Mouse (Mus musculus): Measurements from ENCODE around the gene Atp2a2. TPM values are rescaled to one million over a fixed set of nuclear protein-coding genes. Genes with fewer than 3 reads are reported as not detected.

Gene Atp2a2
- polyA plus RNA-seq, 1 experiment, result 1.3 TPM

DNA sequence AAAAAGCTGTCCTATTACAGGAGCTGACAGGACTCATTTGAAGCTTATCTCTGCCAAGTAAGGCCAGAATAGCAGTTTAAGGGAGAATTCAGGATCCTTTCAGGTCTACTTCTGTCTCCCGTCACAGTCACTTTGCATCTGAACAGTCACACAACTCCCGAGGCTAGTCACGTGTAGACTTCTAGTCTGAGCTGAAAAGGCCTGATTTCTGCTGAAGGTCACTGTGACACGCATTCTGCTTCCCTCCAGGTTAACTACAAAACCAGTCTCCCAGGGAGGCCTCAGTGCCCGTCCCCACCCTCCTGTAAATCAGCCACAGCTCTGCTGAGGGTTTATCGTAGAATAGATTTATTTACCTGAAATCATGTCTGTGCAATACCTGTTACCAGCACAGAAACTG is 48.8 kb downstream of the Atp2a2 start:
- Histone ChIP-seq H3K9me3 (ENCODE audit: control insufficient read depth, low read length) (no peaks in the 10 kb centered on the region), H3K27me3 (ENCODE audit: control insufficient read depth) (no peaks in the 10 kb centered on the region), H3K4me3 (replicated peaks) (no peak overlapping the region), H3K36me3 (ENCODE audit: control insufficient read depth) (peaks cover 73% of the 10 kb centered on the region), H3K4me1 (ENCODE audit: control insufficient read depth) (peaks cover 2% of the 10 kb centered on the region; the same call in 1 of the 2 replicates)
- TF ChIP-seq GATA1 (IDR thresholded peaks at IDR 0.05; ENCODE audit: low read length) (no peak), TAL1 (IDR thresholded peaks at IDR 0.05; ENCODE audit: low read length) (no peak)

DNA sequence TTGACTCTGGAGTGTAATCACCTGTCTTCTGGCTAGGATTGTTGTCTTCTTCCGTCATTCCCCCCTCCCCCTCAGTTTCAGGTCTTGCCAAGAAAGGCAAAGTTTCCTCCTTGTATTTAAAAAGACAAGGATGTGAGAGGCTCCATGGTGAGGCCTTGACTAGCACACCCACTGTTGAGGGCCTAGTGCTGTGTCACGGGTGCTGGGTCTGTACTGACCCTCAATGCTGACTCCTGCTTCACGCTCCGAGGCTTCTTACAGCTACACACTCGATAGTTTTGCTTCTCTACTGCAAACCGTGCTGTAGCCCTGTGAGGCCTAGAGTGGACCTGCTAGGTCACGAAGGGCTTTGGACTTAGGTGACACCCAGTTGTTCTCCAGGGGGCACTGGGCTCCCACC is 49.8 kb downstream of the Atp2a2 start:
- Histone ChIP-seq H3K9me3 (ENCODE audit: control insufficient read depth, low read length) (no peaks in the 10 kb centered on the region), H3K27me3 (ENCODE audit: control insufficient read depth) (no peaks in the 10 kb centered on the region), H3K4me3 (replicated peaks) (no peak overlapping the region), H3K4me1 (ENCODE audit: control insufficient read depth) (peaks cover 2% of the 10 kb centered on the region; the same call in 1 of the 2 replicates), H3K36me3 (ENCODE audit: control insufficient read depth) (peaks cover 65% of the 10 kb centered on the region)
- TF ChIP-seq TAL1 (IDR thresholded peaks at IDR 0.05; ENCODE audit: low read length) (no peak), GATA1 (IDR thresholded peaks at IDR 0.05; ENCODE audit: low read length) (no peak)

DNA sequence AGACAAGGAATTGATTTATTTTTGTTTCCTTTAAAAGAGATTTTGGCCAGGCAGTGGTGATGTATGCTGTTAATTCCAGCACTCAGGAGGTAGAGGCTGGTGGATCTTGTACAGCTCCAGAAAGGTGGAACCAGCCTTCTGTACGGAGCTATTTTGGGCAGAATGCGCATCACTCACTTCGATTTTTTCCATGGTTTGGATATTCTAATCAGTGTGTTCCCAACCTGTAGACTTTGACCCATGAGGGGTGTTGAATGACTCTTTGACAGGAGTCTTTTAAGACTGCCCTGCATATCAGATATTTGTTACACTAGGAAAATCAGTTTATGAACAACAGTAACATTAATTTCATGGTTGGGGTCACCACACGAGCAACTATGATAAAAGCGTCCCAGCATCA is 50.7 kb downstream of the Atp2a2 start:
- no peaks in the 10 kb centered on the region for H3K27me3 ChIP-seq (ENCODE audit: control insufficient read depth)
- peaks cover 65% of the 10 kb centered on the region for H3K36me3 ChIP-seq (ENCODE audit: control insufficient read depth)
- peaks cover 2% of the 10 kb centered on the region; the same call in 1 of the 2 replicates for H3K4me1 ChIP-seq (ENCODE audit: control insufficient read depth)
- H3K9me3 ChIP-seq (ENCODE audit: control insufficient read depth, low read length), result no peaks in the 10 kb centered on the region
- TF ChIP-seq GATA1 (IDR thresholded peaks at IDR 0.05; ENCODE audit: low read length) (no peak), TAL1 (IDR thresholded peaks at IDR 0.05; ENCODE audit: low read length) (no peak)
- H3K4me3 ChIP-seq (replicated peaks), result no peak overlapping the region

DNA sequence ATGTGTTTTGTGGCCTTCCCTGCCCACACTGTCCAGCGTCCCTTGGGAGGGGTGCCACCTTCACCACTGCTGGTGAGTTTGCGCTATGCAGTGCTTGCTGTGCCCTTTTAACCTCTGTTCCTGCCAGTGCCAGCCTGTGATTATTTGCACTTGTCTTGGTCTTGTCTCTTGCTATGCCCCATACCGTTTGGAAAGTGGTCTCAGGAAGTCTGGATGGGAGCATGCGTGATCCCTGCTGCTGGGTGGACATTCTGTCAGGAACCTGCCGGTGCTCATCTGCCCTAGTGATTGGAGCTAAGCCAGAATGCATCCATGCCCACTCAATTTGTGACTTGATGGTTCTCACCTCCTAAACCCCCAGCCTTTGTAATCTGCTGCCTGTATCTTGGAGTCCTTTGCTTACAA is 51.1 kb downstream of the Atp2a2 start:
- peaks cover 2% of the 10 kb centered on the region; the same call in 1 of the 2 replicates for H3K4me1 ChIP-seq (ENCODE audit: control insufficient read depth)
- H3K27me3 ChIP-seq (ENCODE audit: control insufficient read depth), result no peaks in the 10 kb centered on the region
- peaks cover 65% of the 10 kb centered on the region for H3K36me3 ChIP-seq (ENCODE audit: control insufficient read depth)
- no peak overlapping the region for H3K4me3 ChIP-seq (replicated peaks)
- TF ChIP-seq GATA1 (IDR thresholded peaks at IDR 0.05; ENCODE audit: low read length) (no peak), TAL1 (IDR thresholded peaks at IDR 0.05; ENCODE audit: low read length) (no peak)
- no peaks in the 10 kb centered on the region for H3K9me3 ChIP-seq (ENCODE audit: control insufficient read depth, low read length)

DNA sequence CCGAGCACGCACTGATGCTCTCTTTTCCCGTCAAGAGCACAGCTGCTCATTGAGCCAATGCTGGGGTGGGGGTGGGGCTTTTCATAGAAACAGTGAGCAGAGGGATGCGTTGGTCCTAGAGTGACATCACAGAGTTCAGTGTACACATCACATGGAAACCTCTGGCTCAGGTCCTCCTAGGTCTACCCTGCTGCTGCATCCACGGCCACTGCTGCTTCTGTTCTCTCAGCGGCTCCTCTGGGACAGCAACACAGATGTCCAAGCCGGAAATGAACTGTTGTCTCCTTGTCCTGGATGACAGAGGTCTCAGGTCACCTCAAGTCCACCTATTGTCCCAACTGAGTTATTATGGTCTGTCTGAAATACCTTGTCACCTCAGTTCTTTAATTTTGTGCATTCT is 52.1 kb downstream of the Atp2a2 start:
- Histone ChIP-seq H3K4me3 (replicated peaks) (no peak overlapping the region), H3K36me3 (ENCODE audit: control insufficient read depth) (peaks cover 65% of the 10 kb centered on the region), H3K9me3 (ENCODE audit: control insufficient read depth, low read length) (no peaks in the 10 kb centered on the region), H3K27me3 (ENCODE audit: control insufficient read depth) (no peaks in the 10 kb centered on the region), H3K4me1 (ENCODE audit: control insufficient read depth) (peaks cover 2% of the 10 kb centered on the region; the same call in 1 of the 2 replicates)
- TF ChIP-seq TAL1 (IDR thresholded peaks at IDR 0.05; ENCODE audit: low read length) (no peak), GATA1 (IDR thresholded peaks at IDR 0.05; ENCODE audit: low read length) (no peak)

DNA sequence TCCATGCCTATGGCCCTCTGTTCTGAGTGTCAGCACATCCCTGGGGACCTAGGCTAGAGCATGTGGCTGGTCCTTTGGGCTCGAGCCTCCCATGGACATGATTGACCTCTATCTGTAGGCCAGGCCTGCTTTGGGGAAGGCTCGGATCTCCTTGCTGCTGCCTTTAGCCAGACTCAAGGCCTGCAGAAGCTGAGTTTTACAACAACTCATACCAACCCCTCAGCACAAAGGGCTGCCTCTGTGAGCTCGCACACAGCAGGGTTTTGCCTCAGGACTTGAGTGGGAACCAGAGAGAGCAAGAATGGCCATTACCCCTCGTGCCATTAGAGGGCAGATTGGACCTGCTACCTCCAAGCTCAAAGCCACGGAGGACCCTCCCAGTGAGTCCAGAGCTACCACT is 53.2 kb downstream of the Atp2a2 start:
- TF ChIP-seq GATA1 (IDR thresholded peaks at IDR 0.05; ENCODE audit: low read length), result no peak
- TF ChIP-seq TAL1 (IDR thresholded peaks at IDR 0.05; ENCODE audit: low read length), result no peak
- peaks cover 65% of the 10 kb centered on the region for H3K36me3 ChIP-seq (ENCODE audit: control insufficient read depth)
- H3K27me3 ChIP-seq (ENCODE audit: control insufficient read depth), result no peaks in the 10 kb centered on the region
- H3K4me3 ChIP-seq (replicated peaks), result no peak overlapping the region
- peaks cover 2% of the 10 kb centered on the region; the same call in 1 of the 2 replicates for H3K4me1 ChIP-seq (ENCODE audit: control insufficient read depth)
- H3K9me3 ChIP-seq (ENCODE audit: control insufficient read depth, low read length), result no peaks in the 10 kb centered on the region

DNA sequence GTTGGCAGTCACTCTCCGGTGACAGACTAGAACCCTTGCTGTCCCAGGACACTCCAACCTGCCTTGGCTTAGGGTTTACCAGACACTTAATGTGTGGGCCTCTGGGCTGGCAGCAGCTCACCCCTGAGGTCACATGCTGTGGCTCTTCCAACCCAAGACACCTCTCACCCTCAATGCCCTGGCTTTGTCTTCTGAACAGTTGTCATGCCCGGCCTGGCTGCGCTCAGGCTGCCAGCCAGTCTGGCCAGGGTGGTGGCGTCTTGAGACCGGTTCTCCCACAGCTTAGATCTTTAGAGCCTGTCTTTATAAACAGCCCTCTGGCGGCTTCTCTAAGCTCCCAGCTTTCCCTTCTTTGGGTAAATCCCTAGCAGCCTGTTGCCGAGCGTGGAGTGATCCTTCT is 54.2 kb downstream of the Atp2a2 start:
- Histone ChIP-seq H3K27me3 (ENCODE audit: control insufficient read depth) (no peaks in the 10 kb centered on the region), H3K4me3 (replicated peaks) (no peak overlapping the region), H3K36me3 (ENCODE audit: control insufficient read depth) (peaks cover 65% of the 10 kb centered on the region), H3K4me1 (ENCODE audit: control insufficient read depth) (peaks cover 2% of the 10 kb centered on the region; the same call in 1 of the 2 replicates), H3K9me3 (ENCODE audit: control insufficient read depth, low read length) (no peaks in the 10 kb centered on the region)
- TF ChIP-seq GATA1 (IDR thresholded peaks at IDR 0.05; ENCODE audit: low read length), result no peak
- no peak for TF ChIP-seq TAL1 (IDR thresholded peaks at IDR 0.05; ENCODE audit: low read length)

DNA sequence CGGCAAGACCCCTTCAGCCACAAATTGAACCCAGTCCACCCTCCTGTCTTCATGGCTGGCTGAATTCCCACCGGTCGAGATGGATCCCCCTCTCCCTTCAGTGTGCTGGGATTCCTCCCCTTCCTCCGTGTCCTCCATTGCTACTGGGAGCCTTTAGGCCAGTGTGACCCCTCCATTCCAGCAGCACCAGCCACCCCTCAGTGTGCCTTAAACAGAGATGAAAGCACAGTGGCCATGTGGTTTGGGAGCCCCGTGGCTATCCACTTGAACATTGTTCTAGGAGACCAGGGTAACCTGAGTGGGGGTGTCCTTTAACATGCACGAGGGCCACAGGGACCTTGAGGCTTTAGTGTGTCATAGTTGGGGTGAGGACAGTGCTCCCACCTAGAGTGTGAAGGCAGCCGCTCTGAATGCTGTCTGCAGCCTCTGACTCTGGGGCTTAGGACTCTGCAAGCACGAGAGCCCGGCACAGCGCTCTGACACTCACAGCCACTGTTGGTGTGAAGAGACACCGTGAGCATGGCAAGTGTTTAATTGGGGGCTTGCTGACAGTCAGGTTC is 56.9 kb downstream of the Atp2a2 start:
- Histone ChIP-seq H3K36me3 (ENCODE audit: control insufficient read depth) (peaks cover 75% of the 10 kb centered on the region), H3K4me3 (replicated peaks) (no peak overlapping the region), H3K4me1 (ENCODE audit: control insufficient read depth) (no peaks in the 10 kb centered on the region), H3K9me3 (ENCODE audit: control insufficient read depth, low read length) (no peaks in the 10 kb centered on the region), H3K27me3 (ENCODE audit: control insufficient read depth) (no peaks in the 10 kb centered on the region)
- TF ChIP-seq TAL1 (IDR thresholded peaks at IDR 0.05; ENCODE audit: low read length), result no peak
- no peak for TF ChIP-seq GATA1 (IDR thresholded peaks at IDR 0.05; ENCODE audit: low read length)

DNA sequence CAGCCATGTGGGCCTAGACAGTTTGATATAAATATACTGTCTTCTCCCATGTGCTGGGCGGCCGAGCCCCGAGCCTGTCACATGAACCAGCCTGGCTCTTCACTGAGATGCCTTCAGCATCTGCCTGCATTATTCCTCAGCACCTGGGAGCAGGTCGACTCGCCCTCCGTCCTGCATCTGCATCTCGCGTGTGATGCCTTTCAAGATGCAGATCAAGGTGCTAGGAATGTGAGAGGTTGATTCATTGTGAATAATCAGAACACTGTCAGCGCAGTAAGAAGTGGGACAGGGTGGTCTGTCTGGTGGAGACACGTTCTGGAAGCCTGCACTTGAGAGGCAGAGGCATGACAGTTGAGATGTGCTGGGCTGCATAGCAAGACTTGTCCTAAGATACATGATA is 57.5 kb downstream of the Atp2a2 start:
- H3K9me3 ChIP-seq (ENCODE audit: control insufficient read depth, low read length), result no peaks in the 10 kb centered on the region
- no peaks in the 10 kb centered on the region for H3K27me3 ChIP-seq (ENCODE audit: control insufficient read depth)
- no peak overlapping the region for H3K4me3 ChIP-seq (replicated peaks)
- TF ChIP-seq TAL1 (IDR thresholded peaks at IDR 0.05; ENCODE audit: low read length) (no peak), GATA1 (IDR thresholded peaks at IDR 0.05; ENCODE audit: low read length) (no peak)
- no peaks in the 10 kb centered on the region for H3K4me1 ChIP-seq (ENCODE audit: control insufficient read depth)
- H3K36me3 ChIP-seq (ENCODE audit: control insufficient read depth), result peaks cover 79% of the 10 kb centered on the region
